Mouse (Mus musculus) heart, embryonic 13.5 days (tissue): Measurements from ENCODE around the gene Babam2. TPM values are rescaled to one million over a fixed set of nuclear protein-coding genes. Genes with fewer than 3 reads are reported as not detected.

ENCODE experiments used
- ATAC-seq: fragments of 200-750 bp; cut with Nextera tagmentation; 2 replicates; pipeline ENCODE4 v1.8.0; 2017; ENCODE audit warnings: moderate TSS enrichment; ENCODE audit not compliant: insufficient number of reproducible peaks, low FRiP score, low TSS enrichment; ENCODE audit errors: extremely low read depth
- H3K27ac ChIP-seq: fragments of 300-500 bp; sonication (generic); replicated peaks from 2 replicates; pipeline ENCODE4 v1.5.1; 2015; ENCODE audit warnings: moderate library complexity, mild to moderate bottlenecking, inconsistent platforms
- H3K27me3 ChIP-seq: fragments of 300-500 bp; sonication (generic); replicated peaks from 2 replicates; pipeline ENCODE4 v1.6.1; 2015; ENCODE audit warnings: mild to moderate bottlenecking, inconsistent platforms
- H3K36me3 ChIP-seq: fragments of 300-500 bp; sonication (generic); 2 replicates; pipeline ENCODE4 v1.6.1; 2015; ENCODE audit warnings: mild to moderate bottlenecking, inconsistent platforms
- H3K4me1 ChIP-seq: fragments of 300-500 bp; sonication (generic); 2 replicates; pipeline ENCODE4 v1.6.1; 2015; ENCODE audit warnings: inconsistent platforms
- H3K4me2 ChIP-seq: fragments of 300-500 bp; sonication (generic); 2 replicates; pipeline ENCODE4 v1.6.1; 2015; ENCODE audit warnings: inconsistent platforms, mild to moderate bottlenecking, moderate library complexity
- H3K4me3 ChIP-seq: fragments of 300-500 bp; sonication (generic); 2 replicates; pipeline ENCODE4 v1.5.1; 2015; ENCODE audit warnings: moderate library complexity, mild to moderate bottlenecking, inconsistent platforms
- H3K9ac ChIP-seq: fragments of 300-500 bp; sonication (generic); 2 replicates; pipeline ENCODE4 v1.6.1; 2015; ENCODE audit warnings: inconsistent platforms, mild to moderate bottlenecking, moderate library complexity
- H3K9me3 ChIP-seq: fragments of 300-500 bp; sonication (generic); 2 replicates; pipeline ENCODE4 v1.6.1; 2016; ENCODE audit warnings: inconsistent platforms
- WGBS: fragments of 180-500 bp; shearing (Covaris S2); methylation state at CpG from one replicate; pipeline ENCODE4 v1.1.7; 2015; ENCODE audit warnings: mixed read lengths; 5-methylcytosine and 5-hydroxymethylcytosine counted together
- polyA plus RNA-seq: library from polyadenylated mRNA; unstranded; fragments of >200 nt; fragmentation: Nextera tagmentation; extraction: Ambion mirVana; gene quantifications from 2 replicates; pipeline ENCODE4 v1.2.1, GENCODE M21; 2015

Babam2 gene
- polyA plus RNA-seq, 1 experiment from 2014 or later: 43.3 TPM

GRCm38 (mm10) chr5:31916241-31916640, 218.8 kb downstream of the Babam2 start:
- WGBS: 69% methylated on average over 7 of the region's 7 CpGs
- no peaks in the 10 kb centered on the region for H3K9me3 ChIP-seq
- H3K36me3 ChIP-seq: no peaks in the 10 kb centered on the region
- peak overlapping the region; percentile 56 for H3K27ac ChIP-seq
- ATAC-seq: no peak
- no peaks in the 10 kb centered on the region for H3K27me3 ChIP-seq
- no peak overlapping the region for H3K4me3 ChIP-seq
- no peak overlapping the region for H3K4me2 ChIP-seq
- peaks cover 31% of the 10 kb centered on the region for H3K4me1 ChIP-seq
- H3K9ac ChIP-seq: no peak overlapping the region

GRCm38 (mm10) chr5:31918566-31918965, 221.1 kb downstream of the Babam2 start:
- H3K9me3 ChIP-seq: no peaks in the 10 kb centered on the region
- H3K4me1 ChIP-seq: peaks cover 31% of the 10 kb centered on the region
- H3K27me3 ChIP-seq: no peaks in the 10 kb centered on the region
- no peak overlapping the region for H3K27ac ChIP-seq
- no peak overlapping the region for H3K9ac ChIP-seq
- no peak overlapping the region for H3K4me2 ChIP-seq
- no peaks in the 10 kb centered on the region for H3K36me3 ChIP-seq
- H3K4me3 ChIP-seq: no peak overlapping the region
- WGBS: 87% methylated on average over 4 of the region's 4 CpGs
- ATAC-seq: no peak

- Histone ChIP-seq H3K9ac (no peak overlapping the region), H3K27me3 (no peaks in the 10 kb centered on the region), H3K4me2 (no peak overlapping the region), H3K27ac (peak overlapping the region; percentile 52), H3K9me3 (no peaks in the 10 kb centered on the region), H3K4me3 (no peak overlapping the region), H3K36me3 (no peaks in the 10 kb centered on the region), H3K4me1 (peaks cover 31% of the 10 kb centered on the region)
- ATAC-seq: no peak
Measured at GRCm38 (mm10) chr5:31920129-31920528, 222.6 kb downstream of the Babam2 start.

- no peak for ATAC-seq
- no peaks in the 10 kb centered on the region for H3K27me3 ChIP-seq
- no peaks in the 10 kb centered on the region for H3K36me3 ChIP-seq
- no peak overlapping the region for H3K9ac ChIP-seq
- WGBS: 50% methylated on average over 1 of the region's 1 CpGs
- H3K4me2 ChIP-seq: no peak overlapping the region
- peaks cover 25% of the 10 kb centered on the region for H3K4me1 ChIP-seq
- no peak overlapping the region for H3K4me3 ChIP-seq
- H3K27ac ChIP-seq: peak overlapping the region; percentile 52
- H3K9me3 ChIP-seq: no peaks in the 10 kb centered on the region
Measured at GRCm38 (mm10) chr5:31920890-31921289, 223.4 kb downstream of the Babam2 start.

GRCm38 (mm10) chr5:31924075-31924474, 226.6 kb downstream of the Babam2 start:
- no peak overlapping the region for H3K27ac ChIP-seq
- no peaks in the 10 kb centered on the region for H3K9me3 ChIP-seq
- no peak overlapping the region for H3K4me3 ChIP-seq
- no peak overlapping the region for H3K9ac ChIP-seq
- H3K4me1 ChIP-seq: peaks cover 15% of the 10 kb centered on the region
- H3K4me2 ChIP-seq: no peak overlapping the region
- no peak for ATAC-seq
- no peaks in the 10 kb centered on the region for H3K27me3 ChIP-seq
- H3K36me3 ChIP-seq: no peaks in the 10 kb centered on the region

GRCm38 (mm10) chr5:31926551-31926950, 229.1 kb downstream of the Babam2 start:
- WGBS: 100% methylated on average over 1 of the region's 1 CpGs
- Histone ChIP-seq H3K4me3 (no peak overlapping the region), H3K27ac (no peak overlapping the region), H3K27me3 (no peaks in the 10 kb centered on the region), H3K36me3 (no peaks in the 10 kb centered on the region), H3K9me3 (no peaks in the 10 kb centered on the region), H3K4me2 (no peak overlapping the region), H3K9ac (no peak overlapping the region), H3K4me1 (peaks cover 17% of the 10 kb centered on the region)
- no peak for ATAC-seq

- Histone ChIP-seq H3K9me3 (no peaks in the 10 kb centered on the region), H3K27ac (no peak overlapping the region), H3K9ac (no peak overlapping the region), H3K4me2 (no peak overlapping the region), H3K36me3 (no peaks in the 10 kb centered on the region), H3K27me3 (no peaks in the 10 kb centered on the region), H3K4me1 (peaks cover 42% of the 10 kb centered on the region), H3K4me3 (no peak overlapping the region)
- no peak for ATAC-seq
- WGBS: 78% methylated on average over 7 of the region's 7 CpGs
Measured at GRCm38 (mm10) chr5:31929007-31929406, 231.5 kb downstream of the Babam2 start.

GRCm38 (mm10) chr5:31931127-31931625, 233.7 kb downstream of the Babam2 start:
- H3K9ac ChIP-seq: no peak overlapping the region
- H3K4me3 ChIP-seq: no peak overlapping the region
- H3K9me3 ChIP-seq: no peaks in the 10 kb centered on the region
- ATAC-seq: no peak
- H3K36me3 ChIP-seq: no peaks in the 10 kb centered on the region
- WGBS: 56% methylated on average over 8 of the region's 8 CpGs
- H3K27me3 ChIP-seq: no peaks in the 10 kb centered on the region
- peaks cover 51% of the 10 kb centered on the region for H3K4me1 ChIP-seq
- H3K4me2 ChIP-seq: no peak overlapping the region
- 0 out of 2 replicates have a peak overlapping the region, but pooled peaks have one; percentile 1 for H3K27ac ChIP-seq

- ATAC-seq: no peak
- H3K27me3 ChIP-seq: no peaks in the 10 kb centered on the region
- H3K27ac ChIP-seq: 0 out of 2 replicates have a peak overlapping the region, but pooled peaks have one; percentile 1
- peaks cover 51% of the 10 kb centered on the region for H3K4me1 ChIP-seq
- WGBS: 78% methylated on average over 1 of the region's 1 CpGs
- no peaks in the 10 kb centered on the region for H3K36me3 ChIP-seq
- H3K4me3 ChIP-seq: no peak overlapping the region
- H3K4me2 ChIP-seq: no peak overlapping the region
- no peak overlapping the region for H3K9ac ChIP-seq
- no peaks in the 10 kb centered on the region for H3K9me3 ChIP-seq
Measured at GRCm38 (mm10) chr5:31931637-31932036, 234.2 kb downstream of the Babam2 start.

- no peak overlapping the region for H3K4me3 ChIP-seq
- peaks cover 51% of the 10 kb centered on the region for H3K4me1 ChIP-seq
- no peak overlapping the region for H3K9ac ChIP-seq
- 34% methylated on average over 6 of the region's 6 CpGs for WGBS
- H3K27me3 ChIP-seq: no peaks in the 10 kb centered on the region
- H3K4me2 ChIP-seq: peak overlapping the region; percentile 8; the same call in 1 of the 2 replicates
- no peaks in the 10 kb centered on the region for H3K9me3 ChIP-seq
- H3K36me3 ChIP-seq: no peaks in the 10 kb centered on the region
- H3K27ac ChIP-seq: no peak overlapping the region
- no peak for ATAC-seq
Measured at GRCm38 (mm10) chr5:31933296-31933695, 235.8 kb downstream of the Babam2 start.

GRCm38 (mm10) chr5:31934397-31934796, 236.9 kb downstream of the Babam2 start:
- no peak overlapping the region for H3K4me2 ChIP-seq
- H3K9me3 ChIP-seq: no peaks in the 10 kb centered on the region
- H3K4me1 ChIP-seq: peaks cover 51% of the 10 kb centered on the region
- no peak overlapping the region for H3K4me3 ChIP-seq
- no peak overlapping the region for H3K9ac ChIP-seq
- H3K36me3 ChIP-seq: no peaks in the 10 kb centered on the region
- H3K27ac ChIP-seq: 0 out of 2 replicates have a peak overlapping the region, but pooled peaks have one; percentile 4
- ATAC-seq: no peak
- no peaks in the 10 kb centered on the region for H3K27me3 ChIP-seq
- WGBS: 59% methylated on average over 3 of the region's 3 CpGs

GRCm38 (mm10) chr5:31935936-31936335, 238.5 kb downstream of the Babam2 start:
- Histone ChIP-seq H3K4me1 (peaks cover 40% of the 10 kb centered on the region), H3K4me2 (no peak overlapping the region), H3K36me3 (no peaks in the 10 kb centered on the region), H3K4me3 (no peak overlapping the region), H3K27ac (no peak overlapping the region), H3K9me3 (no peaks in the 10 kb centered on the region), H3K9ac (no peak overlapping the region), H3K27me3 (no peaks in the 10 kb centered on the region)
- WGBS: 83% methylated on average over 3 of the region's 3 CpGs
- no peak for ATAC-seq
